Mouse (Mus musculus): ENCODE measurements at regions not wholly inside any gene's neighbourhood (a gene's known extent, or its start where the extent isn't known, plus 50 kb on each side); places are given as distances from the start of the nearest gene placed in this dataset.
"Not testable (repeated sequence)": the region's sequence is repeated elsewhere in the genome, so short reads cannot be mapped to it uniquely, and the experiment has no call there.

DNA sequence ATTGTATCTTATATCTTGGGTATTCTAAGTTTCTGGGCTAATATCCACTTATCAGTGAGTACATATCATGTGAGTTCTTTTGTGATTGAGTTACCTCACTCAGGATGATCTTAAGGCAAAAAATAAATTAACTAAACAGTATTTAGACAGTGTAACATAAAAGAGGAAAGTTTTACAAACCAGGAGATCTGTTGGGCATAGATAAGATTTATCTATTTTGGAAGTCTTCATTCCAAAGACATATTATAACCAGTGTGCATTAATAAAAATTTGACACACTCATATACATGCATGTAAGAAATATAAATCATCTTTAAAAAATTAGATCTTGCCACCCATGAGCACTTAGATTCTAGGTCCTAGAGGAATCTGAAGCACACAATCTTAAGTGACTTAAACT, 343.9 kb upstream of the Fam174a start:
- Histone ChIP-seq H3K4me3 (ENCODE audit: low read depth, low read length) (no peak overlapping the region), H3K4me2 (ENCODE audit: low read length) (no peak overlapping the region), H3K27ac (ENCODE audit: low read depth) (no peak overlapping the region), H3K9me3 (ENCODE audit: control insufficient read depth, low read length) (no peaks in the 10 kb centered on the region), H3K9ac (ENCODE audit: low read length) (no peak overlapping the region), H3K4me1 (replicated peaks; ENCODE audit: control insufficient read depth, insufficient read depth, low read length) (no peaks in the 10 kb centered on the region), H3K27me3 (replicated peaks; ENCODE audit: control insufficient read depth, insufficient read depth, low read length) (no peaks in the 10 kb centered on the region), H3K36me3 (ENCODE audit: control insufficient read depth, insufficient read depth, low read length) (no peaks in the 10 kb centered on the region)
- ATAC-seq (replicated peaks; ENCODE audit: low FRiP score, low TSS enrichment, low read depth) (no peak), DNase-seq (ENCODE audit: low spot score) (no peak)

DNA sequence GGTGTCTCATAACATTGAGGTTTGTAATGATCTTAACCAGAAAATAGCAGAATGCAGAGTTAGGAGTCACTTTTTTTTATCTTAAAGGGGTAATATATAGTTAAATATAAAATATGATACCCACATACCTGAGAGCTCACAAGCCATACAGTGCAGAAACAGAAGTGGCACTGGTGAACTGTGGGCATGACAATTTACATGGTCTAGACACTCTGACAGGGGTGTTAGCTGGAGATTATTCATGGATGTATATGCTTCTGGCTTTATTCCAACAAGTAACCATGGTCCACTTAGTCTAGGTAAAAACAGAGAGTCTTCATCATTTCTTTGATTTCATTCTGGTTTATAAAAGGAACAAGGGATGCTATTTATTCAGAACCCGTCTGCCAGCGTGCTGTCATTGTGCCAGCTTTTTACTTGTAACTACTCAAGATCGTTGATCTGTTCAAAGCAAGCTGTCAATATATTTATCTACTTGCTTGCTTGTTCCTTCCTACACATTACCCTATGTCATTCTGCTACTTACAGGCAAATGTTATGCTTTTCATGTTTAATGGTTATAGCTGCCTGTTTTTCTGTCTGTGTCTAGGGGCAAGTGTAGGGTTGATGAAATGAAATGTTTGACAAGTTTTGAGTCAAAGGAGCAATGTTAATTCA, 343.2 kb upstream of the Fam174a start:
- Histone ChIP-seq H3K9me3 (ENCODE audit: control insufficient read depth, low read length) (no peaks in the 10 kb centered on the region), H3K27me3 (replicated peaks; ENCODE audit: control insufficient read depth, insufficient read depth, low read length) (no peaks in the 10 kb centered on the region), H3K27ac (ENCODE audit: low read depth) (no peak overlapping the region), H3K4me1 (replicated peaks; ENCODE audit: control insufficient read depth, insufficient read depth, low read length) (no peaks in the 10 kb centered on the region), H3K9ac (ENCODE audit: low read length) (no peak overlapping the region), H3K36me3 (ENCODE audit: control insufficient read depth, insufficient read depth, low read length) (no peaks in the 10 kb centered on the region), H3K4me3 (ENCODE audit: low read depth, low read length) (no peak overlapping the region), H3K4me2 (ENCODE audit: low read length) (no peak overlapping the region)
- DNase-seq (ENCODE audit: low spot score), result no peak
- ATAC-seq (replicated peaks; ENCODE audit: low FRiP score, low TSS enrichment, low read depth), result no peak
- WGBS, result 56% methylated on average over 3 of the region's 3 CpGs

DNA sequence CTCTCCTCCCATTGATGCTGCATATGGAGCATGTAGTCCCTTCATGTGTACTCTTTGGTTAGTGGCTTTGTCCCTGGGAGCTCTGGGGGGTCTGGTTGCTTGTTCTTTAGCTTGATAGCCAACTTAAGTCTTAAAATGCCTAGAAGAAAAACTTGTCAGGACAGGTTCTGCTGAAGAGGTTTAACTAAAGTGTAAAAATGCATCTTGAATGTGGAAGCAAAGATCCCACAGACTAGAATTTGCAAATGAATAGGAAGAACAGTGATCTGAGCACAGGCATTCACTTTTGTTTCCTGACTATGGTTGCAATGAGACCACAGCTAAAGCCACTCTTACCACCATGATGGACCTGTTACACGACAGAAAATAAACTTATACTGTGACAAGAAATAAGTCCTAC, 320.1 kb upstream of the Fam174a start:
- H3K36me3 ChIP-seq (ENCODE audit: control insufficient read depth, insufficient read depth, low read length), result no peaks in the 10 kb centered on the region

DNA sequence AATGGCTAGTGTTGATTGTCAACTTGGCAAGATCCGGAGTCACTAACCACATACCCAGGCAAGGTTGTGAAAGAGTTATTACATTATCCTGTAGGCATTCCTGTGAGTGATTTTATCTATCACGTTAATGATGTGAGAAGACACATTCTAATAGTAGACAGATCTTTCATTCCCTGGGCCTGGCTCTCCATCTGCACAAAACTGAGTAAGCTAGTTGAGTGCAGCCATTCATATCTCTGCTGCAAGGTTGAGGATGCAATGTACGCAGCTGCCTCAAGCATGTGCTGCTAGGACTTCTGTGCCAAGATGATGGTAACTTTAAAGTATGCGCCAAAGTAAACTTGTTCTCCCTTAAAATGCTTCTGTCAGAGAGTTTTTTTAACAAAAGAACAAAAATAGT, 309.5 kb upstream of the Fam174a start:
- 70% methylated on average over 4 of the region's 4 CpGs for WGBS
- H3K27ac ChIP-seq (ENCODE audit: low read depth), result no peak overlapping the region
- no peak for ATAC-seq (replicated peaks; ENCODE audit: low FRiP score, low TSS enrichment, low read depth)

More for the DNA sequence above, 320.1 kb upstream of the Fam174a start:
- no peaks in the 10 kb centered on the region for H3K4me1 ChIP-seq (replicated peaks; ENCODE audit: control insufficient read depth, insufficient read depth, low read length)
- ATAC-seq (replicated peaks; ENCODE audit: low FRiP score, low TSS enrichment, low read depth), result no peak
- H3K9ac ChIP-seq (ENCODE audit: low read length), result no peak overlapping the region
- DNase-seq (ENCODE audit: low spot score), result no peak
- no peaks in the 10 kb centered on the region for H3K9me3 ChIP-seq (ENCODE audit: control insufficient read depth, low read length)
- 65% methylated on average over 1 of the region's 1 CpGs for WGBS
- H3K4me3 ChIP-seq (ENCODE audit: low read depth, low read length), result no peak overlapping the region
- H3K4me2 ChIP-seq (ENCODE audit: low read length), result no peak overlapping the region
- H3K27ac ChIP-seq (ENCODE audit: low read depth), result no peak overlapping the region
- H3K27me3 ChIP-seq (replicated peaks; ENCODE audit: control insufficient read depth, insufficient read depth, low read length), result no peaks in the 10 kb centered on the region

DNA sequence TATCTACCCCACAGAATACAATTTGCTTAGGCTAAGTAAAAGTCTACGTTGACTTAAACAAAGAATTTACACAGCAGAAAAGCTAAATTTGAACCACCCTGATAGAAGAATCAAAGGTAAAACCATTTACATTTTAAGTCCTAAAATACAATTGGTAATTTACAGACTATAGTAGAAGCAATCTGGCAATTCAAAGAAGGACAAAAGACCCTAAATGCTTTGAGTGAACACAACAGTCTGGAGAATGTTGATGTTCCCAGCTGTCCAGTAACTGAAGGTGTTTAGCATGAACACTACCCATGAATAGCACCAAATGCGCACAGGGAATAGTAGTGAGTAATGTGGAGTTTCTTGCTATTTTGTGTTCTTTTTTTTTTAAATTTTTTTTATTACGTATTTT, 282.8 kb upstream of the Fam174a start:
- WGBS, result 86% methylated on average over 3 of the region's 3 CpGs
- no peak overlapping the region for H3K27ac ChIP-seq (ENCODE audit: low read depth)

More for the DNA sequence above, 309.5 kb upstream of the Fam174a start:
- no peak for DNase-seq (ENCODE audit: low spot score)
- Histone ChIP-seq H3K9ac (ENCODE audit: low read length) (no peak overlapping the region), H3K9me3 (ENCODE audit: control insufficient read depth, low read length) (no peaks in the 10 kb centered on the region), H3K4me3 (ENCODE audit: low read depth, low read length) (no peak overlapping the region), H3K4me2 (ENCODE audit: low read length) (no peak overlapping the region), H3K4me1 (replicated peaks; ENCODE audit: control insufficient read depth, insufficient read depth, low read length) (no peaks in the 10 kb centered on the region), H3K36me3 (ENCODE audit: control insufficient read depth, insufficient read depth, low read length) (no peaks in the 10 kb centered on the region), H3K27me3 (replicated peaks; ENCODE audit: control insufficient read depth, insufficient read depth, low read length) (no peaks in the 10 kb centered on the region)

DNA sequence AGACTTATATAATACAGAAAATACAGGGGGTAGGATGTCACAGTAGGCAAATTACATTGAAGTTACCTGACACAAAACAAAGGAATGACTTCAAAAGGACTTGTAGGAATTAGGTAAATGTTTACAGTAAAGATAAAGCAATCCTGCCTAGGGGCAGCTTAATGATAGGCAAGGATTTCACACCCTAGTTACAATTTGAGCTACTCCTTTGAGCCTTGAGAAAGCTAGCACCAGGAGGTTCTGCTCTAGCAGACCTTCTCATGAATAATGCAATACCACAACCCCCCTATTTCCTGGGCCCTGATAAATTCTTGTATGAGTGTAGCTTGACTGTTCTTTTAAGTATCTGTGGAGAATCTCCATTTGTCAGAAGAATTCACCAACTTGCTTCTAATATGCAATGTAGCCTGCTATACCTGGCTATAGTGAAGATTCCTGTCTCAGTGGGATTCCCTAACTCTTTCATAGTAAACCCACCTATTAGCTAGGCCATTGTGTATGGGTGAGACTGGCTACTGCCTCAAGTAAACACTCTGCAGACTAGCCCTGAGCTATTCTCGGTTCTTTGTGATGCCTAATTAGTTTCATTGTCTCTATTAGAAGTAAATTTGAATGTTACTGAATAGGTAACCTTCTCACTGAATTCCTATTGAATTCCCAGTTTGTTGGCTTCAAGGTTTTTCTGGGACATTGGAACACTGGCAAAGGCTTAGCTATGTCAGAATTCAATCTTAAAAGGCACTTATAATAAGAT, 279.6 kb upstream of the Fam174a start:
- H3K27ac ChIP-seq (ENCODE audit: low read depth); H3K9me3 ChIP-seq (ENCODE audit: control insufficient read depth, low read length); H3K4me2 ChIP-seq (ENCODE audit: low read length); DNase-seq (ENCODE audit: low spot score); H3K9ac ChIP-seq (ENCODE audit: low read length); H3K27me3 ChIP-seq (replicated peaks; ENCODE audit: control insufficient read depth, insufficient read depth, low read length); H3K4me1 ChIP-seq (replicated peaks; ENCODE audit: control insufficient read depth, insufficient read depth, low read length); H3K4me3 ChIP-seq (ENCODE audit: low read depth, low read length); H3K36me3 ChIP-seq (ENCODE audit: control insufficient read depth, insufficient read depth, low read length); ATAC-seq (replicated peaks; ENCODE audit: low FRiP score, low TSS enrichment, low read depth): not testable (repeated sequence)
- 22% methylated on average over 1 of the region's 1 CpGs for WGBS

More for the DNA sequence above, 282.8 kb upstream of the Fam174a start:
- no peaks in the 10 kb centered on the region for H3K36me3 ChIP-seq (ENCODE audit: control insufficient read depth, insufficient read depth, low read length)
- no peaks in the 10 kb centered on the region for H3K27me3 ChIP-seq (replicated peaks; ENCODE audit: control insufficient read depth, insufficient read depth, low read length)
- no peaks in the 10 kb centered on the region for H3K4me1 ChIP-seq (replicated peaks; ENCODE audit: control insufficient read depth, insufficient read depth, low read length)
- ATAC-seq (replicated peaks; ENCODE audit: low FRiP score, low TSS enrichment, low read depth) (no peak), DNase-seq (ENCODE audit: low spot score) (no peak)
- no peak overlapping the region for H3K9ac ChIP-seq (ENCODE audit: low read length)
- H3K4me3 ChIP-seq (ENCODE audit: low read depth, low read length), result no peak overlapping the region
- no peaks in the 10 kb centered on the region for H3K9me3 ChIP-seq (ENCODE audit: control insufficient read depth, low read length)
- no peak overlapping the region for H3K4me2 ChIP-seq (ENCODE audit: low read length)

DNA sequence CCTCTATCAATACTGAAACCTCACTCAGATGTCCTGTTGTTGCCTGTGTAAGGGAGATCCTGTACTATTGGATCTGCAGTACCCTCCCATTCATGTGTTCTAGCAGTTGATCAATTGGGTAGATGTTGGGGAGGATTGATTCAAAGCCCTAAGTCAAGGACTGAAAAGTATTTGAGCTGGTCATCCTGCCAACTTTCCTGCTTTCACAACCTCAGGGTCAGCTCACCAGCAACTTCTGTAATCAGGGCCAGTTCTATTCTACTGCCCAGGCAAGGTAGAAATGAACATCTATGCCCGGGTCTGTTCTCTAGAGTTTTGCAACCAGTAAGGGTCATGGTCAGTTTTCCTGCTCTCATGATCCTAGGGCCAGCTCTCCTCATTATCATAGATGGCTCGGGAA, 275.0 kb upstream of the Fam174a start:
- Histone ChIP-seq H3K27me3 (replicated peaks; ENCODE audit: control insufficient read depth, insufficient read depth, low read length) (no peaks in the 10 kb centered on the region), H3K4me1 (replicated peaks; ENCODE audit: control insufficient read depth, insufficient read depth, low read length) (no peaks in the 10 kb centered on the region), H3K36me3 (ENCODE audit: control insufficient read depth, insufficient read depth, low read length) (no peaks in the 10 kb centered on the region), H3K4me3 (ENCODE audit: low read depth, low read length) (no peak overlapping the region), H3K27ac (ENCODE audit: low read depth) (no peak overlapping the region), H3K4me2 (ENCODE audit: low read length) (no peak overlapping the region), H3K9ac (ENCODE audit: low read length) (no peak overlapping the region), H3K9me3 (ENCODE audit: control insufficient read depth, low read length) (0 out of 2 replicates have a peak, but pooled peaks cover 2% of the 10 kb centered on the region)
- 88% methylated on average over 2 of the region's 2 CpGs for WGBS
- no peak for DNase-seq (ENCODE audit: low spot score)
- ATAC-seq (replicated peaks; ENCODE audit: low FRiP score, low TSS enrichment, low read depth), result no peak

DNA sequence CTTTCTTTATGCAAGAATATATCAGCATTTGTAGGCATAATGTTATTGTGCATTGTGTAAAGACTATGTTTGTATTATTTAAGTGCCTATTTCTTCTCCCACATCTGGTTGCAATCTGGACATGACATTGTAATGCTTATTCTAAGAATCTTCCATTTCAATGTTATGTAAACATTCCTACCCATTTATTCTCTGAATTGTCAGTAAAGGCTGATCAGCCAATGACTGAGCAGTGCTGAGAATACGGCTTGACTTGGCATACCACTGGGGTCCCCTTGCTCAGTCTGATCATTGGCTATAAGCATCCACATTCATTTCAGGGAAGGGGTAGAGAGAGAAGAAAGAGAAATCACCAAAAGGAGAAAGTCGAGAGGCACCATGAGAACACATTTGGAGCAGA, 273.1 kb upstream of the Fam174a start:
- ATAC-seq (replicated peaks; ENCODE audit: low FRiP score, low TSS enrichment, low read depth) (no peak), DNase-seq (ENCODE audit: low spot score) (no peak)
- H3K27ac ChIP-seq (ENCODE audit: low read depth), result no peak overlapping the region
- 55% methylated on average over 2 of the region's 2 CpGs for WGBS
- no peaks in the 10 kb centered on the region for H3K4me1 ChIP-seq (replicated peaks; ENCODE audit: control insufficient read depth, insufficient read depth, low read length)
- H3K4me3 ChIP-seq (ENCODE audit: low read depth, low read length), result no peak overlapping the region
- no peak overlapping the region for H3K4me2 ChIP-seq (ENCODE audit: low read length)
- no peak overlapping the region for H3K9ac ChIP-seq (ENCODE audit: low read length)
- H3K9me3 ChIP-seq (ENCODE audit: control insufficient read depth, low read length), result 0 out of 2 replicates have a peak, but pooled peaks cover 2% of the 10 kb centered on the region
- no peaks in the 10 kb centered on the region for H3K36me3 ChIP-seq (ENCODE audit: control insufficient read depth, insufficient read depth, low read length)
- H3K27me3 ChIP-seq (replicated peaks; ENCODE audit: control insufficient read depth, insufficient read depth, low read length), result no peaks in the 10 kb centered on the region

DNA sequence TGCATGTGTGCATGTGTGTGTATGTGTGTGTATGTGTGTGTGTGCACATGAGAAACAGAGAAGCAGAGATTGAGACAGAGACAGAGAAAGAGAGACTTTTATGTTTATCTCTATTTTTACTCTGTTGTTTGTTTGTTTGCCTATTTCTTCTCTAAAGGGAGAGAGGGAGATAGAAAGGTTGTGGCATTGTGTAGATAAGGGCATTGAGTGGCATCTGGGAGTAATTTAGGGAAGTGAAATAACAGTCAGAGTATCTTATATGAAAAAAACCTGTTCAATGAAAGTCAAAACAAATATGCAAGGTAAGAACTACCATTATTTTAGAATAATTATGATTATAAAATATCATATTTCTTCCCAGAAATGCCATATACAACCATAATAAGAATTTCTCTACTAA, 270.1 kb upstream of the Fam174a start:
- no peak overlapping the region for H3K4me3 ChIP-seq (ENCODE audit: low read depth, low read length)
- DNase-seq (ENCODE audit: low spot score) (no peak), ATAC-seq (replicated peaks; ENCODE audit: low FRiP score, low TSS enrichment, low read depth) (no peak)
- no peaks in the 10 kb centered on the region for H3K9me3 ChIP-seq (ENCODE audit: control insufficient read depth, low read length)
- H3K4me2 ChIP-seq (ENCODE audit: low read length), result no peak overlapping the region
- H3K9ac ChIP-seq (ENCODE audit: low read length), result no peak overlapping the region
- no peaks in the 10 kb centered on the region for H3K27me3 ChIP-seq (replicated peaks; ENCODE audit: control insufficient read depth, insufficient read depth, low read length)
- H3K4me1 ChIP-seq (replicated peaks; ENCODE audit: control insufficient read depth, insufficient read depth, low read length), result no peaks in the 10 kb centered on the region
- H3K36me3 ChIP-seq (ENCODE audit: control insufficient read depth, insufficient read depth, low read length), result no peaks in the 10 kb centered on the region
- H3K27ac ChIP-seq (ENCODE audit: low read depth), result no peak overlapping the region
